Comparison of ENCODE assay signal across 8 mouse cellular contexts in genomic region chr8:124897386-124898250, GRCm38 (mm10). TPM values are rescaled to one million over a fixed set of nuclear protein-coding genes. Genes with fewer than 3 reads are reported as not detected.
DNase-seq lines count a peak whose midpoint lies in the region; ATAC-seq lines count a peak whose summit lies in the region.

Gene Exoc8, minus strand, starts transcription at chr8:124897705.
Gene Sprtn, plus strand, starts transcription at chr8:124897886.

- H3K9ac ChIP-seq in hindbrain, embryonic 16.5 days (ENCODE audit: low read depth, low read length): peak within 1 kb of the TSS; percentile 86

- H3K36me3 ChIP-seq in hindbrain, embryonic 16.5 days (ENCODE audit: control insufficient read depth, insufficient read depth, low read length): peaks cover 30% of the 10 kb centered on the region
- peaks cover 44% of the 10 kb centered on the region for H3K36me3 ChIP-seq in macrophage (ENCODE audit: inconsistent target)

- H3K27me3 ChIP-seq in hindbrain, embryonic 16.5 days (replicated peaks; ENCODE audit: control insufficient read depth, insufficient read depth, low read length): no peaks in the 10 kb centered on the region

- under 1% methylated on average over 108 of the region's 114 CpGs for WGBS in hindbrain, embryonic 16.5 days
- under 1% methylated on average over 94 of the region's 114 CpGs for WGBS in macrophage (ENCODE audit: missing documents)

- H3K79me2 ChIP-seq in macrophage (ENCODE audit: inconsistent target): peaks cover 87% of the 10 kb centered on the region

- no peaks in the 10 kb centered on the region for H3K9me3 ChIP-seq in hindbrain, embryonic 16.5 days (ENCODE audit: control insufficient read depth, low read length)

- peaks cover 31% of the 10 kb centered on the region for H3K4me1 ChIP-seq in hindbrain, embryonic 16.5 days (ENCODE audit: control insufficient read depth, insufficient read depth, low read depth, low read length)

- H3K27ac ChIP-seq in hindbrain, embryonic 16.5 days (ENCODE audit: low read depth, low read length): peak within 1 kb of the TSS; percentile 87
- peak within 1 kb of the TSS; percentile 17; the same call in 1 of the 2 replicates for H3K27ac ChIP-seq in macrophage

- H3K4me2 ChIP-seq in hindbrain, embryonic 16.5 days (ENCODE audit: low read length): peak within 1 kb of the TSS; percentile 93

- peak; percentile 96 for DNase-seq in WW6 (ENCODE audit: low read depth, low spot score)
- peak; percentile 98 to 99 for DNase-seq in cerebellum, postnatal 4 days (ENCODE audit: low spot score in 2 of 2)
- DNase-seq in gastrocnemius, adult 18-20 months (ENCODE audit: low spot score): peak; percentile 97
- peak; percentile 97 to 98 for DNase-seq in left cerebral cortex, adult 18-20 months (ENCODE audit: low spot score in 2 of 2)
- DNase-seq in right cerebral cortex, adult 18-20 months: peak; percentile 97
- DNase-seq in urinary bladder, postnatal 10 days (ENCODE audit: low spot score): peak; percentile 92

- H3K4me3 ChIP-seq in hindbrain, embryonic 16.5 days (ENCODE audit: low read length): peak within 1 kb of the TSS; percentile 97
- H3K4me3 ChIP-seq in macrophage (ENCODE audit: inconsistent target): peak within 1 kb of the TSS; percentile 56

- ATAC-seq in hindbrain, embryonic 16.5 days: peak; percentile 93

RNA-seq across cellular contexts. Expression of gene Exoc8, which starts in this region (rescaled TPM):
- total RNA-seq in gastrocnemius, adult 18-20 months (2021): 1 to 10 TPM; 6.9 to 7.4 TPM
- 11.7 and 14.8 TPM in 2 replicates for polyA plus RNA-seq in hindbrain, embryonic 16.5 days (2015; fragmentation: Nextera tagmentation; extraction: Ambion mirVana)
- 10 to 100 TPM; 33.4 to 34.2 TPM for total RNA-seq in left cerebral cortex, adult 18-20 months (2021)
- total RNA-seq in macrophage (2018; cell fraction: chromatin; rRNA removed): 10 to 100 TPM in 17 of 26 experiments, 1 to 10 TPM in 9; 1.6 to 28.9 (median 11.0) TPM
- 10 to 100 TPM; 10.7 to 27.2 (median 17.8) TPM for total RNA-seq in macrophage (2018; cell fraction: cytosol; rRNA removed)
- 10 to 100 TPM in 24 of 26 experiments, 1 to 10 TPM in 2; 8.6 to 32.9 (median 17.3) TPM for total RNA-seq in macrophage (2018; cell fraction: nucleus; rRNA removed)
- 8.3 to 14.5 TPM (median 12.6 TPM) in 3 replicates for polyA plus RNA-seq in macrophage (2018)

RNA-seq across cellular contexts. Expression of gene Sprtn, which starts in this region (rescaled TPM):
- total RNA-seq in gastrocnemius, adult 18-20 months (2021): 1 to 10 TPM; 5.5 to 5.9 TPM
- 5.9 and 8.1 TPM in 2 replicates for polyA plus RNA-seq in hindbrain, embryonic 16.5 days (2015; fragmentation: Nextera tagmentation; extraction: Ambion mirVana)
- total RNA-seq in left cerebral cortex, adult 18-20 months (2021): 10 to 100 TPM; 13.0 to 13.5 TPM
- 10 to 100 TPM in 25 of 26 experiments, 1 to 10 TPM in 1; 9.3 to 47.1 (median 27.5) TPM for total RNA-seq in macrophage (2018; cell fraction: chromatin; rRNA removed)
- total RNA-seq in macrophage (2018; cell fraction: cytosol; rRNA removed): 10 to 100 TPM; 11.4 to 19.2 (median 15.5) TPM
- 10 to 100 TPM; 13.0 to 38.1 (median 27.0) TPM for total RNA-seq in macrophage (2018; cell fraction: nucleus; rRNA removed)
- polyA plus RNA-seq in macrophage (2018): 11.4 to 15.2 TPM (median 12.6 TPM) in 3 replicates

Comparison
In these comparisons a context has a peak if more than half of its experiments do, and no peak if none do; other contexts are left out.
1. Peak in every context shown above with its lines: DNase-seq, ATAC-seq, H3K4me3 ChIP-seq and H3K27ac ChIP-seq.
2. RNA of gene Exoc8 (total RNA-seq): 33.4 to 34.2 TPM in left cerebral cortex, adult 18-20 months; 6.9 to 7.4 TPM in gastrocnemius, adult 18-20 months; every median in the first group is over 4 times any median in the second.